Mouse (Mus musculus) neural tube, embryonic 14.5 days (tissue): Measurements from ENCODE around the gene Scml4. TPM values are rescaled to one million over a fixed set of nuclear protein-coding genes. Genes with fewer than 3 reads are reported as not detected.

Experiments used
- ATAC-seq: fragments of 200-750 bp; cut with Nextera tagmentation; 2 replicates; pipeline ENCODE4 v1.8.0; 2017; ENCODE audit warnings: low read depth, mild to moderate bottlenecking, moderate TSS enrichment, moderate library complexity
- H3K27ac ChIP-seq: fragments of 300-500 bp; sonication (generic); 2 replicates; pipeline ENCODE4 v1.5.1; 2014; ENCODE audit warnings: low read depth, mild to moderate bottlenecking, control low read depth, low read length, moderate library complexity, mixed read lengths
- H3K27me3 ChIP-seq: fragments of 300-500 bp; sonication (generic); 2 replicates; pipeline ENCODE4 v1.6.1; 2014; ENCODE audit warnings: low read length; ENCODE audit not compliant: control insufficient read depth, insufficient read depth
- H3K36me3 ChIP-seq: fragments of 300-500 bp; sonication (generic); 2 replicates; pipeline ENCODE4 v1.6.1; 2014; ENCODE audit warnings: low read length, mixed read lengths; ENCODE audit not compliant: control insufficient read depth, insufficient read depth
- H3K4me1 ChIP-seq: fragments of 300-500 bp; sonication (generic); 2 replicates; pipeline ENCODE4 v1.6.1; 2014; ENCODE audit warnings: low read length; ENCODE audit not compliant: control insufficient read depth, insufficient read depth
- H3K4me2 ChIP-seq: fragments of 300-500 bp; sonication (generic); 2 replicates; pipeline ENCODE4 v1.6.1; 2014; ENCODE audit warnings: mild to moderate bottlenecking, low read depth, low read length, control low read depth
- H3K4me3 ChIP-seq: fragments of 300-500 bp; sonication (generic); 2 replicates; pipeline ENCODE4 v1.5.1; 2014; ENCODE audit warnings: low read depth, low read length, control low read depth, mixed read lengths
- H3K9ac ChIP-seq: fragments of 300-500 bp; sonication (generic); replicated peaks from 2 replicates; pipeline ENCODE4 v1.6.1; 2014; ENCODE audit warnings: low read depth, mild to moderate bottlenecking, control low read depth, low read length, mixed read lengths
- H3K9me3 ChIP-seq: fragments of 300-500 bp; sonication (generic); 2 replicates; pipeline ENCODE4 v1.6.1; 2016; ENCODE audit warnings: low read length; ENCODE audit not compliant: control insufficient read depth
- WGBS: fragments of 180-500 bp; shearing (Covaris S2); extraction: QIAGEN DNeasy Blood & Tissue Kit; methylation state at CpG from one replicate; pipeline ENCODE4 v1.1.7; 2014; 5-methylcytosine and 5-hydroxymethylcytosine counted together
- polyA plus RNA-seq: library from polyadenylated mRNA; unstranded; fragments of >200 nt; fragmentation: Nextera tagmentation; extraction: Ambion mirVana; gene quantifications from 2 replicates; pipeline ENCODE4 v1.2.1, GENCODE M21; 2014

Scml4 gene
- polyA plus RNA-seq, 1 experiment from 2014 or later, result 7.4 TPM

- Histone ChIP-seq H3K9ac (no peak overlapping the region), H3K27me3 (no peaks in the 10 kb centered on the region), H3K4me3 (no peak overlapping the region), H3K27ac (no peak overlapping the region), H3K4me1 (no peaks in the 10 kb centered on the region), H3K4me2 (no peak overlapping the region), H3K36me3 (no peaks in the 10 kb centered on the region), H3K9me3 (no peaks in the 10 kb centered on the region)
- ATAC-seq, result no peak
- WGBS, result 66% methylated on average over 3 of the region's 3 CpGs
Observed at GRCm38 (mm10) chr10:42978346-42978745, 118.2 kb downstream of the Scml4 start.

GRCm38 (mm10) chr10:42980999-42981757, 121.0 kb downstream of the Scml4 start:
- H3K9ac ChIP-seq, result no peak overlapping the region
- peak; percentile 71 for ATAC-seq
- H3K9me3 ChIP-seq, result no peaks in the 10 kb centered on the region

GRCm38 (mm10) chr10:42984886-42985285, 124.7 kb downstream of the Scml4 start:
- no peak overlapping the region for H3K9ac ChIP-seq
- H3K9me3 ChIP-seq, result no peaks in the 10 kb centered on the region
- H3K27me3 ChIP-seq, result no peaks in the 10 kb centered on the region
- ATAC-seq, result no peak
- no peaks in the 10 kb centered on the region for H3K36me3 ChIP-seq
- no peak overlapping the region for H3K4me3 ChIP-seq
- no peak overlapping the region for H3K4me2 ChIP-seq
- no peaks in the 10 kb centered on the region for H3K4me1 ChIP-seq
- H3K27ac ChIP-seq, result no peak overlapping the region
- WGBS, result 55% methylated on average over 4 of the region's 4 CpGs

More at GRCm38 (mm10) chr10:42980999-42981757, 121.0 kb downstream of the Scml4 start:
- no peak overlapping the region for H3K4me2 ChIP-seq
- H3K4me3 ChIP-seq, result no peak overlapping the region
- H3K27me3 ChIP-seq, result no peaks in the 10 kb centered on the region
- no peak overlapping the region for H3K27ac ChIP-seq
- H3K4me1 ChIP-seq, result no peaks in the 10 kb centered on the region
- no peaks in the 10 kb centered on the region for H3K36me3 ChIP-seq
- 33% methylated on average over 7 of the region's 7 CpGs for WGBS

GRCm38 (mm10) chr10:42987594-42988052, 127.5 kb downstream of the Scml4 start:
- ATAC-seq, result peak; percentile 68; the same call in 1 of the 2 replicates
- H3K27me3 ChIP-seq, result no peaks in the 10 kb centered on the region
- H3K4me2 ChIP-seq, result no peak overlapping the region
- no peaks in the 10 kb centered on the region for H3K9me3 ChIP-seq
- H3K4me1 ChIP-seq, result no peaks in the 10 kb centered on the region; the same call in 1 of the 2 replicates
- H3K4me3 ChIP-seq, result no peak overlapping the region
- H3K36me3 ChIP-seq, result no peaks in the 10 kb centered on the region
- H3K27ac ChIP-seq, result no peak overlapping the region
- no peak overlapping the region for H3K9ac ChIP-seq
- 17% methylated on average over 6 of the region's 6 CpGs for WGBS

GRCm38 (mm10) chr10:42988627-42989026, 128.5 kb downstream of the Scml4 start:
- no peaks in the 10 kb centered on the region for H3K9me3 ChIP-seq
- H3K4me2 ChIP-seq, result no peak overlapping the region
- H3K4me1 ChIP-seq, result no peaks in the 10 kb centered on the region; the same call in 1 of the 2 replicates
- H3K27me3 ChIP-seq, result no peaks in the 10 kb centered on the region
- H3K27ac ChIP-seq, result no peak overlapping the region
- ATAC-seq, result no peak
- no peak overlapping the region for H3K9ac ChIP-seq
- WGBS, result 63% methylated on average over 15 of the region's 15 CpGs
- H3K4me3 ChIP-seq, result no peak overlapping the region
- H3K36me3 ChIP-seq, result no peaks in the 10 kb centered on the region

- no peak overlapping the region for H3K4me3 ChIP-seq
- H3K27me3 ChIP-seq, result no peaks in the 10 kb centered on the region
- peaks cover 10% of the 10 kb centered on the region for H3K4me1 ChIP-seq
- ATAC-seq, result no peak
- H3K4me2 ChIP-seq, result no peak overlapping the region
- no peaks in the 10 kb centered on the region for H3K9me3 ChIP-seq
- WGBS, result 37% methylated on average over 6 of the region's 6 CpGs
- no peak overlapping the region for H3K9ac ChIP-seq
- H3K27ac ChIP-seq, result no peak overlapping the region
- no peaks in the 10 kb centered on the region for H3K36me3 ChIP-seq
Observed at GRCm38 (mm10) chr10:42989910-42990309, 129.7 kb downstream of the Scml4 start.

GRCm38 (mm10) chr10:42991018-42991417, 130.8 kb downstream of the Scml4 start:
- no peak overlapping the region for H3K4me2 ChIP-seq

GRCm38 (mm10) chr10:42994331-42994782, 134.2 kb downstream of the Scml4 start:
- peak overlapping the region; percentile 16; the same call in 1 of the 2 replicates for H3K4me2 ChIP-seq
- no peaks in the 10 kb centered on the region for H3K9me3 ChIP-seq
- no peaks in the 10 kb centered on the region for H3K36me3 ChIP-seq
- WGBS, result 24% methylated on average over 13 of the region's 13 CpGs
- no peak for ATAC-seq
- H3K27me3 ChIP-seq, result no peaks in the 10 kb centered on the region
- no peak overlapping the region for H3K4me3 ChIP-seq
- no peak overlapping the region for H3K27ac ChIP-seq
- H3K4me1 ChIP-seq, result peaks cover 10% of the 10 kb centered on the region
- H3K9ac ChIP-seq, result no peak overlapping the region

More at GRCm38 (mm10) chr10:42991018-42991417, 130.8 kb downstream of the Scml4 start:
- Histone ChIP-seq H3K9ac (no peak overlapping the region), H3K27ac (no peak overlapping the region), H3K9me3 (no peaks in the 10 kb centered on the region), H3K4me1 (peaks cover 10% of the 10 kb centered on the region), H3K36me3 (no peaks in the 10 kb centered on the region), H3K27me3 (no peaks in the 10 kb centered on the region), H3K4me3 (no peak overlapping the region)
- ATAC-seq, result peak; percentile 29
- WGBS, result 38% methylated on average over 9 of the region's 9 CpGs

GRCm38 (mm10) chr10:42995484-42995895, 135.3 kb downstream of the Scml4 start:
- 54% methylated on average over 13 of the region's 13 CpGs for WGBS
- no peak overlapping the region for H3K4me3 ChIP-seq
- H3K4me2 ChIP-seq, result no peak overlapping the region
- H3K9me3 ChIP-seq, result no peaks in the 10 kb centered on the region
- no peak overlapping the region for H3K27ac ChIP-seq
- no peak overlapping the region for H3K9ac ChIP-seq
- H3K4me1 ChIP-seq, result peaks cover 10% of the 10 kb centered on the region
- ATAC-seq, result no peak
- H3K36me3 ChIP-seq, result no peaks in the 10 kb centered on the region
- no peaks in the 10 kb centered on the region for H3K27me3 ChIP-seq
